Mouse (Mus musculus): ENCODE results near the gene Upp1.
"Not testable (repeated sequence)": the region's sequence is repeated elsewhere in the genome, so short reads cannot be mapped to it uniquely, and the experiment has no call there.

The Upp1 gene

DNA sequence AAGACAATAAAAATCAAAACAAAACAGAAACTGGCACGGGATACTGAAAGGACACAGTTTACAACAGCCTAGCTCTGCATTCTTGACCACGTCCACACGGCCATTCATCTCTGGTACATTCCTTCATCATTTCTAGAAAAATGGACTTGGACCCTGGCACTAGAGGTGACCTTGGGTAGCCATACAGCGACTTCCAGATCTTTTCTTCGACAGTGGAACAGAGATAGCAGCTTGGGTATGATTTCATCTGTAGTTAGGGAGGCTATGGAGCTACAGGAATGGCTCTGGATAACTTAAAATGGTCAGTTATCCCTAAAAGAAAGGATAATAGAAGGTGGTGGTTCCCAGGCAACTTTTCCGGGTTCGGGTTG, at the start of gene Upp1:
TSS of gene Upp1 (plus strand) at position 54 of the 371 bp plus-strand sequence.
- DNase-seq = no peak

DNA sequence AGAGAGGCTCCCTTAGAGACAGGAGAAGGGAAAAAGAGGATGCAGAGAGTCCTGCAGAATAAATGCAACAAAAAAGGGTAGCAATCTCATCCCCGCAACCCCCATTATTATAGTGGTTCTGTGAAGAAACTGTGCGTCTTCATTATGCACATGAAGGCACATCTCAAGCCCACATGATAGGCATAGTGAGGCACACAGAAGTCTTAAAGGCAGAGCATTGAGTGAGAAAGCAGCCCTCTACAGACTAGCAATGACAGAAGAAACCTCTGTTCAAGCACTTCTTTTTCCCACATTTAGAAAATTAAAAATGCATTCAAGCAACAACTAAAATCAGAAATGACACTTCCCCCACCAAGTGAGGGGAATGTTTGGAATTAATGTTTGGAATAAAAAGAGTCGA, 41.5 kb upstream of the Upp1 start:
- DNase-seq = no peak

GRCm38 (mm10) chr11:9113189-9113588, 4.7 kb upstream of the Upp1 start:
- DNase-seq = no peak

DNA sequence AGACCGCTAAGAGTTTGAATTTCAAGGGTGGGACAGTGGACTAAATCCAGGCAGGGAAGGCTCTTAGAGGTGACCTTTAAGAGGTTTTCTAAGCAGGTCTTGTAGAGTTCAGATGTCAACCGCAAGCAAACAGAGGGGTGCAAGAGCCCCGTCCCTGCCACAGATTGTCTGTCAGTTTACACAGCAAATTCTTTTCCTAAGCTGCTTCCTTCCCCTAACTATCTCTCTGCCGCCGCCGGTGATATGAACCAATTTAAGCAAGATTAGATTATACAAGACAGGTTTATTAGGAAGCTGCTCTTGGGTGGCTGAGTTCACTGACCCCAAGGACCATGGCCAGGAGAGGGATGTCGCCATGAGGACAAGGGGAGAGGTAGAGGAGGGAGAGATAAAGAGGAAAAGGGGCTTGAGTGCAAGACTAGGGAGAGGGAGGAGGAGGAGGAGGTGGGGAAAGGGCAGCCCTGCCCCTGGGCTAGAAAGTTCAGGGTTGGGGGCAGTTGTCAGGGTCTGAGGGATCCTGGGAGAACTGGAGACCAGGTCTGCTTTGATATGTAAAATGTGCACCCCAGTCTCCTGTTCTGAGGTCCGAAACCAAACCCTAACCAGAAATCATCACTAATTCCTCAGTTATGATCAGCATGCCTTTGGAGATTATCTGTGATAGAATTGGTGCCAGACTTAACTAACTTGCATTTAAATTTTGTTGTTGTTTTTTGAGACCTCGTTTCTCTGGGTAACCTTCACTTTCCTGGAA, 2.4 kb upstream of the Upp1 start:
- no peak for DNase-seq

- DNase-seq = peak in 1 of 2 experiments; percentile 14
Measured at GRCm38 (mm10) chr11:9116121-9116520, 1.8 kb upstream of the Upp1 start.

DNA sequence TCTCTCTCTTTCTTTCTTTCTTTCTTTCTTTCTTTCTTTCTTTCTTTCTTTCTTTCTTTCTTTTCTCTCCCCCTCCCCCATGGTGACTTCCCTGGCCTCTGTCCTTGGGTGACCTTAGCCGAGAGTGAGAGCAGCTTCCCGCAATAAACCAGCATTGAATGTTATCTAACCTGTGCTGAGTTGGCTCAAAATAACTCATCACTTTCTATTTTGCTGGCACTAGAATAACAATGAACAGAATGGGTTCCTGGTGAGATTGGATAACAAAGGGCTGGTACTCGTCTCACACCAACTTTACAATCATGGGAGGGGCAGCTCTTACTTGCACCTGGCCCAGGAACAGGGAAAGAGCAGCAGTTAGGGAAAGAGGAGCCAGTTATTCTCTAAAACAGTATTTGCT, 987 bp upstream of the Upp1 start:
- no peak for DNase-seq

DNA sequence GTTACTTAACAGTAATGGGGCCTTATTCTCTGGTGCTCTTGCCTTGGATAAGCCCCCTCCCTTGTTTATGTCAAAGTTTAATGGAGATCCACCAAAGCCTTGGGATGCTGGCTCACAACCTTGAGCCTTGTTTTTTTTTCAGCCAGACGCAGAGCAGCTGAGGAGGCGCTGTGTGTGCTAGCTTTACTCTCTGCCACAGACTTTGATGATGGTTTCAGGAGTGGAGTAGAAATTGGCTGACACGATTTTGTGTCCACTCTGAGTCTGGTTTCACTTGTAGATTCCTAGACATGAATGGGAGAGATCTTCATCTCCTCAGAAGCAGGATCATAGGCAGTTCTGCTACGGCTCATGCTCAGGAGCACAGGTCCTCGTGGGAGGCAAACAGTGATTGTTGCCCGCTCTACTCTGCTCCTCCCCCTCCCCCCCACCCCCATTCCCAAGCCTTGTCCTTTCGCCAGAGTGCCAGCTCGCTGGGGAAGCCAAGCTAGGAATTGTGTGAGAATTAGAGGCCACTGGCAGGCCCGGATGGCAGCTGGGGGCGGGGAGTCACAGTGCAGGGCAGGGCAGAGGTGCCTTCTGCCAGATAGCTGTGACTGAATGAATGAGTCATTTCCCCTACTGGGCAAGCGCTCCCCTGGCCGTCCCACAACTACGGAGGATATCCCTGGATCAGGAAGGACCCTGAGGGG, 399 bp upstream of the Upp1 start:
- peak; percentile 82 to 84 for DNase-seq

DNA sequence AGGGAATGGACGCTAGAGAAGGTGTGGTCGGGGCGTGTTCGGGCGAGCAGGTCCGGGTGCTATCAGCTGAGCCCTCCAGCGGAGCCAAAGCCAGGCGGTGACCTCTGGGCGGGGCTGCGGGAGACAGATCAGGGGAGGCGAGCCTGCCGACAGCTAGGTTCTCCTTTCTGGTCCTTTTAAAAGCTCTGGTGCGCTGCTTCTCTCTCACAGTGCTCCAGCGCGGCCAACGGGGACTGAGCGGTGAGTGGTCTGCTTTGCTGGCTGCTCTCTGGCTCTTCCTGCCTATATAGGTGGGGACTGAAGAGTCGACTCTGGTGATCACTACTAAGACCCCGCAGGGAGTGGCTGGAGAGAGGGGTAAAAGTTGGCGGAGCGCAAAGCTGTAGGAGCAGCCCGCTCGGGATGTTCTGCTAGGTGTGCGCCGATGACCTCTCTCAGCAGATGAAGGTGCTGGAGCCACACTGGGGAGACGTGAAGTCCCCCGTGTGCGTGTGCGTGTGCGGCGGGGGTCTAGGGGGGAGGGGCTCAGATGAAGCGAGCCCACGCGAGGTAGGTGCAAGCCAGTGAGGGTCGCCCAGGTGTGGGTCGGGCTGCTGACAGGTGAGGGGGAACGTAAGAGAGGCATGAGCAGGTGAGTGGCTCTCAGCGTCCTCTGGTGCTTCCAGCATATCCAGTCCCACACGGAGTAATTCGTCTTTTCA, 668 bp downstream of the Upp1 start:
- DNase-seq = peak; percentile 75 to 76

DNA sequence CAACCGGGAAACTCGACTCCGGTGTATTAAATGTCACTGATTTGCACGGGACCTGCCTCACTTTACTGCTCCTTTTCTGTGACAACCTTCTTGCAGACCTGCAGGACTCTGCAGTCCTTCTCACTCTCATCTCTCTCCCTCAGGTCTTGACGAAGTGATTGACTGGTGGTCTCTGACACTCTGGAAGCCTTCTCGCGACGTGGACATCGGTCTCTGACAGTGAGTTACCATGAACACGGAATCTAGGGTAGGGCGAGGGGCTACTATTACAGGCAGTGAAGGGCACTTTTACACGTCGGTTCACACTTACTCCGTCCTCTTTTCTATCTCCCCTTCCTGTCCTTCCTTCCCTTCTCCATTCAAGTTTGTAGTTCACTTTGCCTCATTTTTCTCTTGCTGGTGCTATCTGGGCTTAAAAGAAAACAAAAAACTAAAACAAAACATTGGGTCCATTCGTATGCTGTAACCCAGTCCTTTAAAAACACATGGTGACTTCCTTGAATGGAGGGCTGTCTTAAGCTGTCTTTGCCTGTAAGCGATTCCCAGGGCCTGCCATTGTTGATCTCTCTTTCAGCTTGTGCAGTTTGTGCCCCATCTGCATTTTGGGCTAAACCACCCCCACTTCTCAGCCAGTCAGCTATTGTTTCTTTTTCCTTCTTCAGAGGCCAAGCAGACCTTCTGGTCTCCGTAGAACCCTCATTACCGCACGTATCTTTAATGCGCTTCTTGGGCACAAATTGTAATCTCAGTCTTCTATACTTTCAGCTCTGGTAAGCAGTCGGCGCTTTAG, 1.5 kb downstream of the Upp1 start:
- DNase-seq = no peak

- DNase-seq = no peak
Measured at GRCm38 (mm10) chr11:9122315-9122714, 4.4 kb downstream of the Upp1 start.

- peak; percentile 23 to 71 for DNase-seq
Measured at GRCm38 (mm10) chr11:9126373-9127107, 8.6 kb downstream of the Upp1 start.

- no peak for DNase-seq
Measured at GRCm38 (mm10) chr11:9128110-9128509, 10.2 kb downstream of the Upp1 start.

- DNase-seq = no peak
Measured at GRCm38 (mm10) chr11:9129528-9129927, 11.6 kb downstream of the Upp1 start.

DNA sequence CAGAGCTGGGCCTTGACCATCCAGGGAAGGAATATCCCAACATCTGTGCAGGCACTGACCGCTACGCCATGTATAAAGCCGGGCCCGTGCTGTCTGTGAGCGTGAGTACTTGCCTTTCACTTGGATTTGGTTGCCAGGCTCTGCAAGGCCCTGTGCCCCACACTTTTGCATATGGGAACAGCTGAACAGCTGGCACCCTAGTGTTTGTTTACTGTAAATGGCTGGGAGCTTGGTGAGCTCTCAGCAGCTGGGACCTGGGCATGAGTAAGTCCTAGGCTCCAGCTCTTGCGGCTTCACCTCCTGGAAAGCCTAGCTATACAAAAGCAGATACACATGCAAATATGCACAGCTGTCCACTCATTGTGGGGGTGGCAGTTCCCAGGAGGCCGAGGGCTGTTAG, 13.8 kb downstream of the Upp1 start:
- DNase-seq = no peak

DNA sequence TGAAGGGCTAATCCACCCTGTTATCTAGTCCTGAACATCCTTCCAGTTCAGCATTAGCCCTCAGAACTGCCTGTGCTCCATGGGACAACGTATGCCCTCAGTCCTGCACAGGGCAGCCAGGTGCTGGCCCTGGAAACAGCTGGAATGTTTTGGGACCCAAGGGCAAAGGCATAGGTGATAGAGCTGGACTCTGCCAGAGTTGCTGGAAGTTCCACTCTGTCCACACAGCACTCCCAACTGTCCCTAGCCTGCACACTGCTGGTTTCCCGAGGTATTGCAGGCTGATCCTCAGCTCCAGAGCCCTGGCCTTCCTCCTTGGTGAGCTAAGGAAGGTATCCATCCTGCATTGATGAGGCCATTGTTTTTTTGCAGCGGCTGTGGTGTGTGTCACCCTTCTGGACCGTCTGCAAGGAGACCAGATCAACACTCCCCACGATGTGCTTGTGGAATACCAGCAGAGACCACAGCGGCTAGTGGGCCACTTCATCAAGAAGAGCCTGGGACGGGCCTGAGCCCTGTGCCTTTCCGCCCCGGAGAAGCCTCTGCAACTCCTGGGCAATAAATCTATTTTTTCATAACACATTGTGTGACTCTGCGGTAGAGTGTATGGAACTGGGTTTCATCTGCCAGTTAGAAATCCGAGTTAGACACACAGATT, 17.8 kb downstream of the Upp1 start:
- peak; percentile 15 to 62 for DNase-seq

DNA sequence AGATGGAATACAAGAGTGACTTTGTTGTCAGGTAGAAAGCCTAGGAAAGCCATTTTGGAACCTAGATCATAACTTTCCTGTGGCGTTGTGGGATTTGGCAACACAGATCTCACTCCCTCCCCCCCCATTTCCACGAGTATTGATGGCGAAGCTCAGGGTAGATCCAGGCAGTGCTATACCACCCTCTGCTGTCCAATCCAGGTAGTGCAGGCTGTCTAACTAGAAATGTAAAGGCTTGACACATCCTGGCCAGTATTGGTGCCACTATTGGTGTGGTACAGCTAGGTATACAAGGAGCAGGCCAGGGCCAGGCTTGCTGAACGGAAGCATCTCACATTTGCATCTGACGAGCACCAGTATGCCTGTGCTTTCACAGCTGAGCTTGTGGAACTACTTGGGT, 18.6 kb downstream of the Upp1 start:
- DNase-seq = peak; percentile 80 to 88

DNA sequence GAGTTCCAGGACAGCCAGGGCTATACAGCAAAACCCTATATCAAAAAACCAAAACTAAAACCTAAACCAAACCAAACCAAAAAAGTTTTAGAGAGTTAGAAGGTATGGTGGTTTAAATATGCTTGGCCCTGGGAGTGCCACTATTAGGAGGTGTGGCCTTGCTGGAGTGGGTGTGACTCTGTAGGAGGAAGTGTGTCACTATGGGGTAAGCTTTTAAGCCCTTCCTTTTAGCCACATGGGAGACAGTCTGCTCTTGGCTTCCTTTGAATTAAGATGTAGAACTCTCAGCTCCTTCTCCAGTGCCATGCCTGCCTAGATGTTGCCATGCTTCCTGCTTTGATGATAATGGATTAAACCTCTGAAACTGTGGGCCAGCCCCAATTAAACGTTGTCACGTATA, 27.2 kb downstream of the Upp1 start:
- DNase-seq = no peak

GRCm38 (mm10) chr11:9146115-9146514, 28.2 kb downstream of the Upp1 start:
- no peak for DNase-seq

- DNase-seq = no peak
Measured at GRCm38 (mm10) chr11:9146683-9147082, 28.8 kb downstream of the Upp1 start.

GRCm38 (mm10) chr11:9148206-9148605, 30.3 kb downstream of the Upp1 start:
- DNase-seq = no peak

DNA sequence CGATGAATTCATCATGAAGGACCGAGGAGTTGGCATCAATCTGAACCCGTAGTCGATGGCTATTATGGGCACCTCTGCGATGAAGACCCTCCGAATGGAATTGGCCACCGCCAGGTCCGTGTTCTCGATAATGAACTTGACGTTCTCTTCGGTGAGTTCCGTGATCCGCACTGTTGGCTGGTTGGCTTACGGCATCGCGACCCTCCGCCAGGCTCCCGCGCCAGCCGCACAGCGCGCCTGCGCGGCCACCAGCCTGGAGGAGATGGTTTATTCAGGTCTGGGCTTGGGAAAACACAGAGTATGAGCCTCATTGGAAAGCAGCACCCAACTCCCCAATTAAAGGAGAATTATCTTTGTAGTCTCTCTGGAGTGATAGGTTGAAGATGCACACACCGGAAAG, 32.5 kb downstream of the Upp1 start:
- not testable (repeated sequence) for DNase-seq

GRCm38 (mm10) chr11:9159953-9160352, 42.0 kb downstream of the Upp1 start:
- peak; percentile 27 to 88 for DNase-seq

All from kidney, postnatal 36 days (tissue).